Mouse (Mus musculus) left cerebral cortex, adult 18-20 months (tissue): Measurements from ENCODE around the gene Copg2. TPM values are rescaled to one million over a fixed set of nuclear protein-coding genes. Genes with fewer than 3 reads are reported as not detected.

Experiments used
- DNase-seq, 2 experiments: peaks; one replicate each; pipeline ENCODE4 v3.0.0; 2021 to 2022; ENCODE audit warnings: low spot score in 2 of 2, mixed read lengths in 1 of 2
- total RNA-seq, 2 experiments: library from RNA; stranded (reverse); gene quantifications; 2 replicates each; pipeline ENCODE4 v1.2.3; 2021

Gene Copg2
- total RNA-seq, 2 experiments from 2014 or later = 73.9 to 81.6 TPM

- DNase-seq = no peak
Measured at GRCm38 (mm10) chr6:30735728-30736371, 160.7 kb downstream of the Copg2 start.

- no peak for DNase-seq
Measured at GRCm38 (mm10) chr6:30734988-30735727, 161.4 kb downstream of the Copg2 start.

GRCm38 (mm10) chr6:30734465-30734864, 162.1 kb downstream of the Copg2 start:
- DNase-seq = no peak

- no peak for DNase-seq
Measured at GRCm38 (mm10) chr6:30732571-30733130, 163.9 kb downstream of the Copg2 start.

GRCm38 (mm10) chr6:30730301-30730971, 166.2 kb downstream of the Copg2 start:
- DNase-seq = no peak

- no peak for DNase-seq
Measured at GRCm38 (mm10) chr6:30723331-30723730, 173.3 kb downstream of the Copg2 start, which contains the start of gene Mest. TSS of gene Mest (plus strand) at chr6:30723547.

GRCm38 (mm10) chr6:30722385-30723164, 174.0 kb downstream of the Copg2 start:
- no peak for DNase-seq

GRCm38 (mm10) chr6:30716796-30717195, 179.8 kb downstream of the Copg2 start:
- DNase-seq = peak in 1 of 2 experiments; percentile 39

- DNase-seq = no peak
Measured at GRCm38 (mm10) chr6:30714891-30715471, 181.6 kb downstream of the Copg2 start.

GRCm38 (mm10) chr6:30713896-30714295, 182.7 kb downstream of the Copg2 start:
- DNase-seq = no peak

- DNase-seq = no peak
Measured at GRCm38 (mm10) chr6:30713455-30713854, 183.1 kb downstream of the Copg2 start.

- DNase-seq = no peak
Measured at GRCm38 (mm10) chr6:30712484-30712883, 184.1 kb downstream of the Copg2 start.

- DNase-seq = no peak
Measured at GRCm38 (mm10) chr6:30711365-30711763, 185.2 kb downstream of the Copg2 start.

- no peak for DNase-seq
Measured at GRCm38 (mm10) chr6:30710371-30711364, 185.9 kb downstream of the Copg2 start.

- no peak for DNase-seq
Measured at GRCm38 (mm10) chr6:30709115-30709514, 187.5 kb downstream of the Copg2 start.

GRCm38 (mm10) chr6:30703977-30704602, 192.5 kb downstream of the Copg2 start:
- no peak for DNase-seq

- DNase-seq = no peak
Measured at GRCm38 (mm10) chr6:30703476-30703875, 193.1 kb downstream of the Copg2 start.

- DNase-seq = no peak
Measured at GRCm38 (mm10) chr6:30702881-30703280, 193.7 kb downstream of the Copg2 start.

- no peak for DNase-seq
Measured at GRCm38 (mm10) chr6:30700182-30700581, 196.4 kb downstream of the Copg2 start.
